Mouse (Mus musculus) forebrain, embryonic 15.5 days (tissue): ENCODE measurements around the gene Cars2. TPM values are rescaled to one million over a fixed set of nuclear protein-coding genes. Genes with fewer than 3 reads are reported as not detected.

ENCODE experiments used
- ATAC-seq: fragments of 200-750 bp; cut with Nextera tagmentation; replicated peaks from 2 replicates; pipeline ENCODE4 v1.8.0; 2017; ENCODE audit warnings: mild to moderate bottlenecking, moderate TSS enrichment, moderate library complexity
- H3K27ac ChIP-seq: fragments of 300-500 bp; sonication (generic); replicated peaks from 2 replicates; pipeline ENCODE4 v1.5.1; 2015; ENCODE audit warnings: mild to moderate bottlenecking, inconsistent platforms
- H3K27me3 ChIP-seq: fragments of 300-500 bp; sonication (generic); 2 replicates; pipeline ENCODE4 v1.6.1; 2015; ENCODE audit warnings: inconsistent platforms
- H3K36me3 ChIP-seq: fragments of 300-500 bp; sonication (generic); 2 replicates; pipeline ENCODE4 v1.6.1; 2015; ENCODE audit warnings: mild to moderate bottlenecking, inconsistent platforms
- H3K4me1 ChIP-seq: fragments of 300-500 bp; sonication (generic); 2 replicates; pipeline ENCODE4 v1.6.1; 2015; ENCODE audit warnings: inconsistent platforms
- H3K4me2 ChIP-seq: fragments of 300-500 bp; sonication (generic); replicated peaks from 2 replicates; pipeline ENCODE4 v1.6.1; 2015; ENCODE audit warnings: mild to moderate bottlenecking, inconsistent platforms
- H3K4me3 ChIP-seq: fragments of 300-500 bp; sonication (generic); 2 replicates; pipeline ENCODE4 v1.5.1; 2015; ENCODE audit warnings: mild to moderate bottlenecking, inconsistent platforms
- H3K9ac ChIP-seq: fragments of 300-500 bp; sonication (generic); replicated peaks from 2 replicates; pipeline ENCODE4 v1.6.1; 2015; ENCODE audit warnings: mild to moderate bottlenecking, inconsistent platforms
- H3K9me3 ChIP-seq: fragments of 300-500 bp; sonication (generic); 2 replicates; pipeline ENCODE4 v1.6.1; 2016; ENCODE audit warnings: inconsistent platforms
- WGBS: fragments of 180-500 bp; shearing (Covaris S2); methylation state at CpG from one replicate; pipeline ENCODE4 v1.1.7; 2015; ENCODE audit warnings: mixed read lengths; 5-methylcytosine and 5-hydroxymethylcytosine counted together
- polyA plus RNA-seq: library from polyadenylated mRNA; unstranded; fragments of >200 nt; fragmentation: Nextera tagmentation; extraction: Ambion mirVana; gene quantifications from 2 replicates; pipeline ENCODE4 v1.2.1, GENCODE M21; 2015

Cars2 gene
- 27.9 and 30.2 TPM in 2 replicates for polyA plus RNA-seq

- Histone ChIP-seq H3K9ac (peak within 1 kb of the TSS; percentile 91), H3K36me3 (0 out of 2 replicates have a peak, but pooled peaks cover 2% of the 10 kb centered on the region), H3K27ac (peak within 1 kb of the TSS; percentile 94), H3K4me2 (peak within 1 kb of the TSS; percentile 86), H3K9me3 (no peaks in the 10 kb centered on the region), H3K27me3 (no peaks in the 10 kb centered on the region), H3K4me3 (peak within 1 kb of the TSS; percentile 88), H3K4me1 (peaks cover 24% of the 10 kb centered on the region)
- ATAC-seq = peak; percentile 71
- WGBS = under 1% methylated on average over 53 of the region's 53 CpGs
Observed at GRCm38 (mm10) chr8:11550281-11550948, at the start of gene Cars2. TSS of gene Cars2 (minus strand) at chr8:11550783.

- H3K27me3 ChIP-seq = no peaks in the 10 kb centered on the region
- H3K4me1 ChIP-seq = no peaks in the 10 kb centered on the region
- WGBS = 73% methylated on average over 12 of the region's 12 CpGs
- no peak overlapping the region for H3K9ac ChIP-seq
- ATAC-seq = no peak
- H3K9me3 ChIP-seq = no peaks in the 10 kb centered on the region
- no peak overlapping the region for H3K4me2 ChIP-seq
- no peak overlapping the region for H3K27ac ChIP-seq
- H3K36me3 ChIP-seq = no peaks in the 10 kb centered on the region
- H3K4me3 ChIP-seq = no peak overlapping the region
Observed at GRCm38 (mm10) chr8:11593222-11593884, 42.8 kb upstream of the Cars2 start.

DNA sequence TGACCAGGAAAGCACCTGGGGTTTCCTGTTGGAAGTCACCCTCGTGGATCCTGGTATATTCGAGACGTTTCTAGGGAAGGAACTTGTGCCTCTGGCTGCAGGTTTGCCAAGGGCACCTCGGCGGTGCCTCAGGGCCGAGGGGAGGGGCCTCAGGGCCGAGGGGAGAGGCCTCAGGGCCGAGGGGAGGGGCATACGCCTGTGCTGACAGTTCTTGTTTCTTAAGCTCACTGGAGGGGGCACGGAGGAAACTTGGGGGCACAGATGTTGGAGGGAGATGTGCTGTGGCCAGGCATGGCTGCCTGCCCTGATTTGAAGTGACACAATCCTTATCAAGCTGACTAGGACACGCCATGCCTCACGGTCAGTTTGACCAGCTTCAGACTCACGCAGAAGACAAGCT lies 41.7 kb upstream of the Cars2 start:
- H3K9ac ChIP-seq = no peak overlapping the region
- H3K27ac ChIP-seq = no peak overlapping the region
- no peaks in the 10 kb centered on the region for H3K9me3 ChIP-seq
- H3K4me1 ChIP-seq = no peaks in the 10 kb centered on the region
- 50% methylated on average over 13 of the region's 13 CpGs for WGBS
- ATAC-seq = no peak
- H3K27me3 ChIP-seq = no peaks in the 10 kb centered on the region
- H3K36me3 ChIP-seq = no peaks in the 10 kb centered on the region
- H3K4me3 ChIP-seq = no peak overlapping the region
- H3K4me2 ChIP-seq = no peak overlapping the region

DNA sequence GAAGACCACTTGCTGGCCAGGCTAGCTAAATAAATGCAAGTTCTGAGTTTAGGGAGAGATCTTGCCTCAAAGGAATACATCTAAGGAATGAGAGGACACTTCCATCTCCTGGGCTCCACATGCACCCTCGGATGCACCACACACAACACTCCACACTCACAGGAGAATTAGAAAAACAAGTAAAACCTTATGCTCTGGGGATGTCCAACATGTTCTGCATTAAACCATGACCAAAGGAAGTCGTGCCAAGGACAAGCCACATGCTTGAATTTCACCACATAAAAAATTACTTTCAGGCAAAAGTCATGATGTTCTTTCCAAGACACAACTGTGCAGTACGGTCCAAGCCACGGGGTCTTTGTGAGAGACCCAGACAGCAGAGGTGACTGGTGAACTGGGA lies 41.3 kb upstream of the Cars2 start:
- no peaks in the 10 kb centered on the region for H3K36me3 ChIP-seq
- H3K9ac ChIP-seq = no peak overlapping the region
- H3K27ac ChIP-seq = no peak overlapping the region
- no peak for ATAC-seq
- H3K27me3 ChIP-seq = no peaks in the 10 kb centered on the region
- no peak overlapping the region for H3K4me3 ChIP-seq
- no peak overlapping the region for H3K4me2 ChIP-seq
- WGBS = 86% methylated on average over 4 of the region's 4 CpGs
- H3K9me3 ChIP-seq = no peaks in the 10 kb centered on the region
- no peaks in the 10 kb centered on the region for H3K4me1 ChIP-seq

GRCm38 (mm10) chr8:11586374-11586745 lies 35.8 kb upstream of the Cars2 start:
- WGBS = 85% methylated on average over 2 of the region's 2 CpGs
- H3K36me3 ChIP-seq = no peaks in the 10 kb centered on the region

GRCm38 (mm10) chr8:11585513-11586373 lies 35.2 kb upstream of the Cars2 start:
- Histone ChIP-seq H3K4me2 (no peak overlapping the region), H3K36me3 (no peaks in the 10 kb centered on the region), H3K9me3 (no peaks in the 10 kb centered on the region), H3K4me3 (no peak overlapping the region), H3K9ac (no peak overlapping the region), H3K4me1 (no peaks in the 10 kb centered on the region), H3K27me3 (no peaks in the 10 kb centered on the region), H3K27ac (no peak overlapping the region)
- no peak for ATAC-seq
- WGBS = 92% methylated on average over 21 of the region's 21 CpGs

More at GRCm38 (mm10) chr8:11586374-11586745, 35.8 kb upstream of the Cars2 start:
- Histone ChIP-seq H3K27ac (no peak overlapping the region), H3K4me3 (no peak overlapping the region), H3K9me3 (no peaks in the 10 kb centered on the region), H3K4me2 (no peak overlapping the region), H3K27me3 (no peaks in the 10 kb centered on the region), H3K4me1 (no peaks in the 10 kb centered on the region), H3K9ac (no peak overlapping the region)
- no peak for ATAC-seq

DNA sequence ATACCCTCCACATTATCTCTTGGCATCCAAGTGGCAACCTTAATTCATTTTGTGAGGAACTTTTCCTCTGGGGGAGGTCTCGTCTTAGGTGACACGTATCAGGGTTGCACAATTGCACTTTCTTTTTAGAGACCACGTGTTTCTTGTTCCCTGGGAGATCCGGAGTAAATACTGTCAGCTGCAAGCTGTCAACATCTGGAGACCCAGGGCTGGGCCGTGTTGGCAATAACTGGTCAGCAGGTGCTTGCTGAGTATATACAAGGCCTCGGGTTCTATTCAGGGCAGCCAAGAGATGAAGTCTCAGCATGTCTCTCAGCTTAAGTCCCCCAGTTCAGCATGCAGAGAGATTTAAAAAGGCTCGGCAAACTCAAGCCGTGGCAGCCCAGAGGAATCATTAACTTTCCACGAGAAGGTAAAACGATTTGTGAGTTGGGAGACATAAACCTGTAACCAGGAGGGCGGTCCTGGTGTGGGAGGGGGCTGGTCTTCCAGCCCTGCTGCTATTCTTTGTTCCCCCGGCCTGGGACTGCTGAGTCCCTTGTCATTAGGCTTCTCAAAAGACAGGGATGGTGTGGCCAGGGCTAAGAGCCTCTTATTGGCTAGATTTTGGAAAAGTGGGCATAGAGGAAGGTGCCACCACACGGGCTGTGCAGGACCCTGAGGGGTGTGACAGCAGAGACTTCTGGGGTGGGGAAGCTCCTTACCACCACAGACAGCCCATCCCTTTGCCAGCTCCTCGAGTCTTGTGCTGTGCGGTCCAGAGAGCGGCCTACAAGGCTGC lies 25.2 kb upstream of the Cars2 start:
- Histone ChIP-seq H3K9me3 (no peaks in the 10 kb centered on the region), H3K4me3 (no peak overlapping the region), H3K36me3 (no peaks in the 10 kb centered on the region), H3K4me1 (no peaks in the 10 kb centered on the region), H3K4me2 (no peak overlapping the region), H3K27ac (no peak overlapping the region), H3K9ac (no peak overlapping the region), H3K27me3 (no peaks in the 10 kb centered on the region)
- no peak for ATAC-seq
- WGBS = 50% methylated on average over 16 of the region's 16 CpGs

GRCm38 (mm10) chr8:11574911-11575603 lies 24.5 kb upstream of the Cars2 start:
- no peak for ATAC-seq
- no peaks in the 10 kb centered on the region for H3K9me3 ChIP-seq
- H3K36me3 ChIP-seq = no peaks in the 10 kb centered on the region
- H3K4me1 ChIP-seq = no peaks in the 10 kb centered on the region
- no peak overlapping the region for H3K9ac ChIP-seq
- H3K4me2 ChIP-seq = no peak overlapping the region
- no peak overlapping the region for H3K4me3 ChIP-seq
- WGBS = 82% methylated on average over 9 of the region's 9 CpGs
- H3K27ac ChIP-seq = no peak overlapping the region
- H3K27me3 ChIP-seq = no peaks in the 10 kb centered on the region

DNA sequence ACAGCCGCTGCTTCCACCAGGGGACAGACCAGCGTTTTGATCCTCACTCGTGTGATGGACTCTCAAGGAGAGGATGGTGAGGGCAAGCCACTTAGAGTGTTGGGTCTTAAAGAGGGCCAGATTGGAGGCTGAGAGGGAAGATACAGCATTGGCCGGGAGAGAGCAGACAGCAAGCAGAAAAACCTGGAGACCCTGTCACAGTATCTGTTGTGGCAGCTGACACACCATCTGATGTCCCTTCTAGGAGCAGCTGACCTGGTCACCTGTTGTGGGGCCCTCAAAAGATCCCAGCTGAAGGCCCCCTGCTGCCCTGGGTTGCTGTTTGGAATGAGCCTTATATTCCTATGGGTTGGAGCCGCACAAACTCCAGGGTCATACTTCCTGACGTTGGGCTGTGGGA lies 21.8 kb upstream of the Cars2 start:
- Histone ChIP-seq H3K27ac (no peak overlapping the region), H3K4me2 (no peak overlapping the region), H3K9me3 (no peaks in the 10 kb centered on the region), H3K4me3 (no peak overlapping the region), H3K4me1 (no peaks in the 10 kb centered on the region), H3K27me3 (no peaks in the 10 kb centered on the region), H3K9ac (no peak overlapping the region), H3K36me3 (peaks cover 5% of the 10 kb centered on the region; the same call in 1 of the 2 replicates)
- WGBS = 80% methylated on average over 6 of the region's 6 CpGs
- no peak for ATAC-seq

- no peak for ATAC-seq
- Histone ChIP-seq H3K9me3 (no peaks in the 10 kb centered on the region), H3K27me3 (no peaks in the 10 kb centered on the region), H3K4me2 (no peak overlapping the region), H3K4me3 (no peak overlapping the region), H3K4me1 (no peaks in the 10 kb centered on the region), H3K27ac (no peak overlapping the region), H3K36me3 (peaks cover 7% of the 10 kb centered on the region; the same call in 1 of the 2 replicates), H3K9ac (no peak overlapping the region)
- WGBS = 88% methylated on average over 10 of the region's 10 CpGs
Observed at GRCm38 (mm10) chr8:11571950-11572349, 21.4 kb upstream of the Cars2 start.

- no peak overlapping the region for H3K4me3 ChIP-seq
- H3K4me2 ChIP-seq = no peak overlapping the region
- ATAC-seq = no peak
- no peak overlapping the region for H3K27ac ChIP-seq
- no peaks in the 10 kb centered on the region for H3K4me1 ChIP-seq
- no peaks in the 10 kb centered on the region for H3K9me3 ChIP-seq
- H3K27me3 ChIP-seq = no peaks in the 10 kb centered on the region
- peaks cover 12% of the 10 kb centered on the region; the same call in 1 of the 2 replicates for H3K36me3 ChIP-seq
- H3K9ac ChIP-seq = no peak overlapping the region
- WGBS = 95% methylated on average over 4 of the region's 4 CpGs
Observed at GRCm38 (mm10) chr8:11570742-11571141, 20.2 kb upstream of the Cars2 start.
